Mouse (Mus musculus) heart, postnatal 4 days (tissue): ENCODE measurements around the gene Gm37240. TPM values are rescaled to one million over a fixed set of nuclear protein-coding genes. Genes with fewer than 3 reads are reported as not detected.
"Not testable (repeated sequence)": the region's sequence is repeated elsewhere in the genome, so short reads cannot be mapped to it uniquely, and the experiment has no call there.

ENCODE experiments used
- DNase-seq: peaks from one replicate; pipeline ENCODE4 v3.0.0; 2021
- total RNA-seq, 2 experiments: library from RNA; stranded (reverse); gene quantifications; 2 replicates each; pipeline ENCODE4 v1.2.3; 2021

Gm37240 gene
- total RNA-seq, 2 experiments from 2014 or later, result 19.6 to 20.6 TPM

GRCm38 (mm10) chr3:84658017-84658416 lies 1229.3 kb downstream of the Gm37240 start:
- no peak for DNase-seq

DNA sequence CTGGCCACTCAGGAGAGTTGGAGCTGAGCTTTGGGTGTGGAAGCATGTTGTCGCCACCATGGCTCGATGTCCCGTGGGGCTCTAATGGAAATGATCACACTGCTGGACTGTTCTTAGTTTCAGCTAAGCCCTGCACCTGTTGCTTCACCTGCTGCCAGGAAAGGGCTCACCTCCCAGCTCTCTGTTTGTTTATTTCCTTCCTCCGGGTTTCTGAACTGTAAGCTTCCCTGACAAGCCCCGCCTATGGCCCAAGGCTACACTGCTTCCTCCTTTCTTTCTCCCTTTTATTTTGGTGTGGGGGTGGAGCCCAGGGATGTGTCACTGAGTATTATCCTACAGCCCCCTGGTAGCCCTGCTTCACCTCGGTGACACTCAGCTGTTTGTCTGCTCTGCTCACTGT lies 1230.1 kb downstream of the Gm37240 start:
- DNase-seq, result no peak

- DNase-seq, result not testable (repeated sequence)
These were observed 1231.5 kb downstream of the Gm37240 start for GRCm38 (mm10) chr3:84655785-84656150.

DNA sequence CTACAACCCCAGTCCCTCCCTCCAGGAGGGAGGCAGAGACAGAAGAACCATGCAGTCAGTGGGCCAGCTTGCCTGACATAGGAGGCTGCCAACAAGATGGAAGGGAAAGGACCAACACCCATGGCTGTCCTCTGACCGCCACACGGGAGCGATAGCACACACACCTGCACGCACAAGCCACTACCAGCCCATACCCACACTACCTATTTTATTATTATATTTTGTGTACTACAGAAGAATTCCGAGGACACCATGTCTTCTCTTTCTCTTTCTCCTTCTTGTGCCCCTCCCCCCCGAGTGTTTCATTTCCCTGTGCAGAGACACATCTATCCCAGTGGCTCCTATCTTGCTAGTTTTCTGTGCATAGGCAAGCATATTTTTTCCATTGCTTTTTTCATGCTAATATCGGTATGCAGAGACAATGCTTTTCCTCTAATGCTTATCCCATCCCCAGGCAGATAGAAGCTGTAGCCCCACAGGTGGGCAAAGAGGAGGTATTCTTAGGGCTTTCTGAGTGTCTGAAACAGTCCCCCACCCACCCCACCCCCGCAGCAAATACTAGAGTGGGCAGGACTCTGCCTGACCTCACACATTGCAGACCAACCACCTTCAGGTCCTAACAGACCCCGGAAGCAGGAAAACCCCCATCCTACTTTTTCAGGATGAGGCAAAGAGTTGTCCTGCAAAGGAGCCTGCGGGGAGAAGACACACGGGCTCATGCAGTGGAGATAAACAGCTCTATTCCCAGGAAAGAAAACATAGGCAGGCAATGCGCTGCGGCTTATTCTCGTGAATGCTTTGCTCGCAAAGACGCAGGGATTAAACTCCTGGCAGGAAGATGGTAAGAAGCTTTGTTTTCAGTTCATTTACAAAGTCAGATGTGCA lies 1232.2 kb downstream of the Gm37240 start:
- DNase-seq, result no peak

- peak; percentile 40 for DNase-seq
These were observed 1233.0 kb downstream of the Gm37240 start for GRCm38 (mm10) chr3:84654246-84654826.

DNA sequence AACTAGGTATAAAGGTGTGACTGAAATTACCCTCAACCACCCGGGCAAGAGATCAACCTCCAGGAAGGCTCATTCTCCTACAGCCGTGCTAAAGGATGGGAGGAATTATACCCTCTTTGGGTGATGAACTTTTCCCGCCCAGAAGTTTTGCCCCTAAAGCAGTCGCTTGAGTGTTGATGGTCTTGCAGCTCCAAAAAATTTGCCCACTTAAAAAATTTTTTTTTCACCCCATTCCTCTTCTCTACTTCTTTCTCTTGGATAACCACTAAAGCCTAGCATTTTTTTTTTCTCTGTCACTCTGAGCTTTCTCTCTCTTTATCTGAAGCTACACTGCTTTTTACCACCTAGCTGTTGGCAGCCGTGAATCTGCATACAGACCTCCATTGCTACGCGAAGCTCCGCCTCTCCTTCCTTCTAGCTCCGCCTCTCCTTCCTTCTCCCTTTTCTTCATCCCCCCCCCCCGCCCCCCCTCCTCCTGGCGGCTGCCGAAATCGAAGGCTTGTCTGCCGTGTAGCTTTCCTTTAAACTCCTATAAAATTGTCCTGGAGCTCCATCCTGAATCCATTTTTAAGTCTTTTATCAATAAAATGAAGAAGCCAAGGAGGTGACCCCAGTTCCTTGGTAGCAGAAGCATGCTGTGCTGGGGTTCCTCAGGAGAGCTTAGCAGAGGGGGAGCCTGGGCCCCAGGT lies 1233.6 kb downstream of the Gm37240 start:
- no peak for DNase-seq

DNA sequence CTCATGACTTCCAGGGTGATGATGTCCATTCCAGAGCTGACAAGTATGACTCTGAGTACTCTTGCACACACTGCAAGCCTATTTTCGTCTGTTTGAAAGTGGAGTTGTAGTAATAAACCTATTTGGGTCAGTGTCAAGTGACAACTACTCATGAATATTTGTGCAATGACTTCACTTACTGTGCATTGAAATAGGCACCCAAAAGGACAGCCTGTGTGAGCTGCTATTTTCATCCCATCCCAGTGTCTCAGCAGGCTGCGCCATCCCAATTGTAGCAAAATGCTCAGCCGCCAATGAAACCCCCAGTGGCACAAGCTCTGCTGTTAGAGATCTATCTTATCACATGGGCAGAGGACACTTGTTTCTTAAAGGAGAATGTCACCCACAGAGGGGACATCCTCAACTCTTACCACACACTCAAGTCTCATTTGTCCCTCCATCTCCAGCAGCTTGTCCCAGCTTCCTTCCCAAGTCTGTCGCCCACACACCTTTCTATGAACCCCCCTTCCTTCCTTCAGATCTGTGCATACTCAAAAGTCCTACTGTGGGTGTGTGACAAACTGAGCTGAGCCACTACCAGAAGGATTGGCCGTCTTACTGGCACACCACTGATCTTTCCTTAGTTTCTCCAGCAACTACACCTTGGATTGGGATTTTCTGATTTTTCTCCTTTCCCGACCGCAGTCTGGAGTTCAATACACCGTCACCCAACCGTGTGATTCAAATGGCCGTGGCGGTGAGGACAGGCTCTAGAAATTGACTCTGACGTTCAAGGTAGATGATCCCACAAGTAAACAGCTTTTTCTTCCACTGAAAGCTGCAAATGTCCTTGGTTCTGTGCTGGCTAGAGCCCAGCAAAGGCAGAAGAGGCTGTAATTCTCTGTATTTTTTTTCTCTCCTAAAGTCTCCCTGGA lies 1234.4 kb downstream of the Gm37240 start:
- no peak for DNase-seq

- DNase-seq, result no peak
These were observed 1237.6 kb downstream of the Gm37240 start for GRCm38 (mm10) chr3:84649578-84650327.

DNA sequence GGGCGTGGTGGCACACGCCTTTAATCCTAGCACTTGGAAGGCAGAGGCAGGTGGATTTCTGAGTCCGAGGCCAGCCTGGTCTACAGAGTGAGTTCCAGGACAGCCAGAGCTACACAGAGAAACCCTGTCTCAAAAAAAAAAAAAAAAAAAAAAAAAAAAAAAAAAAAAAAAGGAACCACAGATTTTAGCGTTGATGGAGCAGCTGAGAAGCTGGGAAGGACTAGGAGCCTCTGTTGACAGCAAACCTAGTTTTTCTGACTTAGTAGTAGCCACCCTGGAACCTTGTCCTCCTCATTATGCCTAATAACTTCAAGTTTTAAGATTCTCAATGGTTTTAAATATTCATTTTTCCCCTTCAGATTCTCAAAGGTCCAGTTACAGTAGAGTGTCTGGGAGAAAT lies 1239.2 kb downstream of the Gm37240 start:
- not testable (repeated sequence) for DNase-seq

- DNase-seq, result no peak
These were observed 1239.7 kb downstream of the Gm37240 start for GRCm38 (mm10) chr3:84647616-84648015.

DNA sequence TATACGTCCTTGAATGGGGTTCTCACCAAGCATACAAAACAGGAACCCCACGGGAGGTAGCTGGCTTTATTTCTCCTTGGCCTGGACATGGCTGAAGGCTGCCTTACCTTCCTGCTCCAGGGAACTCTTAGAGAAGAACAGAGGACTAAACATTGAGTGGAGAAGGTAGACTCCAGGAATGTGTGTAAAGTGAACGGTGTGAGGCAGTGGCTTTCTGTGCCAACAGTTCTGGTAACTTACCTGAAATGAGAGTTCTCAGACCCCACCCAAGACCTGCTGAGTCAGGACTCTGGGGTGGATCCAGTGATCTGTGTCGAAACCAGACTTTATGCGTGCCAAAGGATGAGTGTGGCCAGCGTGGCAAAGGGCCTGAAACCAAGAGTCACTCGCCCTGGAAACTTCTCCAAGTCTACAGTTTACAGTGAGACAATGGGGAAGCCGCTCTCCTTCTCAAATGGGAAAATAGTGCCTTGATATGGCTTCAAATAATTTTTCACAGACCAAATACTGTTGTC lies 1240.9 kb downstream of the Gm37240 start:
- DNase-seq, result no peak

DNA sequence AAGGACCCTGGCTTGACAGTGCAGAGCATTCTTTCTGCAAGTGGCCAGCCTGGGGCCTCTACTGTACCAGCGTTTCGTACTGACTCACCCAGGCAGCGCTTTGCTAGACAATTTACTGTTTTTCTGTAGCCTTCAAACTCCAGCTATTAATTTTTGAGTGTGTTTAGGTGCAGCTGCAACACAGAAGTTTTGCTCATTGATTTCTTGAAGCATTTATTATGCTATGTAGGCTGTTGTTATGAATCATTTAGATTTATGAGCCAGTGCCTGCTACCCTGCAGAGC lies 1241.4 kb downstream of the Gm37240 start:
- DNase-seq, result no peak

DNA sequence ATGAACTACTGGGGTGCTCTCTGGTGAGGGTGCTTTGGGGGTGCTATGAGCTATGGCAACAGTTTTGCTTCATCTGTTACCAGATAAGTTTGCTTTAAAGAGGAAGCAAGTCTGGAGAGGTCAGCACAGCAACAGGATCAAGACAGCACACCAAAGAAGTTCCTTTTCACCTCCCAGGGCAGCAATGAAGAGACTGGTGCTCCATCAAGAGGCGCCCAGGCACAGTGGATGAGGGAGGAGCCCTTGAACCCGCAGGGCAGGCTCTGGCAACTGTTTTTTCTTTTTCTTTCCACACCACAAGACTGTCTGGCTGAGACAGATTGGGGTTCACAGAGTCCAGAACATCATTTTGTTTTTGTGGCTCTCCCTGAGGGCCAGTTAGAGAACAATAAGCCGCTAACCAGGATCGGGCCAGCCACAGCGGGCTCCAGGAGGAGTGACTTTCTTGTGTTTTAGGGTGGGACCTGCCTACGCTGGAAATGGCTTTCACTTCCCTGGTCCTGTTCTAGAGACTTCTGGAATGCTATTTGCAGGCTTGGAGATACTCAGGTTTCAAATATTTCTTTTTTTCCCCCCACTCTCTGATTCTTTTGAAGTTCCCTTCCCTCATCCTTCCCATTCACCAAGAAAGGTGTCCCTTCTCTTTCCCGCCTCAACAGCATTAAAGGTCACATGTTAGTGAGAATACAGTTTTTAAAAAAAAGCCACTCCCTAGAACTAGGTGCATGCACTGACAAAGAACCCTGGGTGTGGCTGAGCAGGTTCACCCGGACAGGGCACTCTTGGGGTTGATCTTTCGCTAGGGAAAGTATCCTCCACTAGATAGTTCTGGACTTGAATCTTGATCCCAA lies 1241.9 kb downstream of the Gm37240 start:
- DNase-seq, result no peak

GRCm38 (mm10) chr3:84642942-84643341 lies 1244.4 kb downstream of the Gm37240 start:
- DNase-seq, result no peak

DNA sequence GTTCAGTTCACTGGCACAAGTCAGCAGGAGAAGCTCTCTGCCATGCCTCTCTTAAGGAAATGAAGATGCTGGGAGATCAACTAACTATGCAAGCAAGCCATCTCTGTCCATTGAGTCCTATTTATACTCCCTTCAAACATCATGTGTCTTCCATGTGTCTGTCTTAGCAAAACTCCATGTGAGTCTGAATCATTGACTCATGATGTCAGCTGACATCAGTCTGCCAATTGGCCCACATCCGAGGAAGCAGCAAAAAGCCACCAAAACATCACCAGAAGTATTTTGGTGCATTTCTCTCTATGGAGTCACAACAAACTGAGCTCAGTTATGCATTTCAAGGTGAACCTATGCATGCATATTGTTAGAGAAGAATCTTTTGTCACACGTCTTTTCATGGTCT lies 1245.9 kb downstream of the Gm37240 start:
- DNase-seq, result no peak

GRCm38 (mm10) chr3:84640536-84640935 lies 1246.8 kb downstream of the Gm37240 start:
- DNase-seq, result no peak

DNA sequence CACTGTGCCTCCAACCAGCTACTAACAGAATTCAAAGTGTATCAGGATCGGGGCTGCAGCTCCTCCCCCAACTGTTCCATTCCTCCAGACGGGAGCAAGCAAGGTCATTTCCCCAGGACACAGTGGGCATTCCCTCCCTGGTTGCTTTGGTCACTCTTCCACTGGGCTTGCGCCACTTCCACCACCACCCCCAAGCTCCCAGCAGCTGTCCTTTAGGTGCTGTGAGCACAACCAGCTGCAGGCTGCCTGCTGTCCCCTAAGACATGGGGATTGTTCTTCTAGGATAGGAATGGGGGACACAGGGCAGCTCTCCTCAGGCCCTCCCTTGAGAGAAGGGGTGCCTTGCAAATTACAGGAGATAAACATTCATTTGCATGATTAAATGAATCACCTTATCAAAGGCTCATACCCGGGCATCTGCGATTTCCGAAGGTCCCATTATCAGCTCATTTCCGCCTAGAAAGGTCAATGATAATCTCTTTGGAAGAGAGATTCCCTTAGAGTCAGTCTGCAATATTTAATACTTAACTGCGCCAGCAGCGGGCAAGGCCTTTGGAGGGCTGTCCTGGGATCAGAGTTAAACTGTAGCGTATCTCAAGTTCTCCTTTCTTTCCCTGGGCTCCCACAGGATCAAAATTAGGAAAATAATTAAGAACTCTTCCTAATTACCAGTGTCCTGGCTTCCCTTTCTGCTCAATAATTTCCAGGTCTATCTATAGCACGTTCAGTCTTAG lies 1247.4 kb downstream of the Gm37240 start:
- DNase-seq, result no peak

- no peak for DNase-seq
These were observed 1248.5 kb downstream of the Gm37240 start for GRCm38 (mm10) chr3:84638858-84639257.

- DNase-seq, result no peak
These were observed 1249.3 kb downstream of the Gm37240 start for GRCm38 (mm10) chr3:84637890-84638578.
